Mouse (Mus musculus): ENCODE data around the gene Nim1k.

The Nim1k gene

GRCm38 (mm10) chr13:119727608-119728387, 27.9 kb downstream of the Nim1k start:
- 53% methylated on average over 26 of the region's 26 CpGs for WGBS

GRCm38 (mm10) chr13:119724541-119724940, 31.1 kb downstream of the Nim1k start:
- WGBS: 81% methylated on average over 7 of the region's 7 CpGs

GRCm38 (mm10) chr13:119723368-119723767, 32.3 kb downstream of the Nim1k start:
- 80% methylated on average over 5 of the region's 5 CpGs for WGBS

DNA sequence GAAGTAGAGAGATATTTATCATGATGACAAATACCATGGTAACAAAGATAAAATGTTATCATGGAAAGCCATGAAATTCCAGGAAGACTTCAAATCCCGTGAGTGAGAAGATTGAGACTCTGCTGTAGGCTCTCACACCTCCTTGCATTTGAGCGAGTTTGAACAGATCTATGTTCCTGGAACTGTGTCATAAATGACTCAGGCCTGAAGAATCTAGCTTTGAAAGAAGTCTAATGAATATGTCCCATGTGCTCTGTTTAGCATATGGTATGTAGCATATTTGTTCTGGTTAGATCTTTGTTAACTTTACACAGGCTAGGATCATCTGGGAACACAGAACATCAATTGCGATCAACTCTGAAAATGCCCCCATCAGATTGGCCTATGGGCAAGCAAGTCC, 33.2 kb downstream of the Nim1k start:
- 59% methylated on average over 3 of the region's 3 CpGs for WGBS

DNA sequence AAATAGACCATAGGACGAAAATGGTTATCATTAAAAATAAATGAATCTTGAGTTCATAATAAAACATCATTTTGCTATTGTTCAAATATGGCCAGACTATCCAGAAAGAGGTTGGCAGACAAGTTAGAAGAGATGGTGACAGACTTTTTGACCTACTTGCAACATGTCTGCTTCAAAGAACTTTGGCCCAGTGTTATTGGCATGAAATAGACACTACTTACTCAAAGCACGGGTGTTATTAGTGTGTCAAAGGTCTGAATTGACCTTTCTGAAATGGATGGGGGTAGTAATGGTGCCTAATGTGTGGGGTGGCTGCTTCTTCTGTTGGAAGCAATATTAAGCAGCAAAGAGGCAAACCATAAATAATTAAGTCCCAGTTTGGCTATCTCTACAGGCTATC, 39.6 kb downstream of the Nim1k start:
- 86% methylated on average over 2 of the region's 2 CpGs for WGBS

GRCm38 (mm10) chr13:119713821-119714220, 41.9 kb downstream of the Nim1k start:
- WGBS: 45% methylated on average over 9 of the region's 9 CpGs

DNA sequence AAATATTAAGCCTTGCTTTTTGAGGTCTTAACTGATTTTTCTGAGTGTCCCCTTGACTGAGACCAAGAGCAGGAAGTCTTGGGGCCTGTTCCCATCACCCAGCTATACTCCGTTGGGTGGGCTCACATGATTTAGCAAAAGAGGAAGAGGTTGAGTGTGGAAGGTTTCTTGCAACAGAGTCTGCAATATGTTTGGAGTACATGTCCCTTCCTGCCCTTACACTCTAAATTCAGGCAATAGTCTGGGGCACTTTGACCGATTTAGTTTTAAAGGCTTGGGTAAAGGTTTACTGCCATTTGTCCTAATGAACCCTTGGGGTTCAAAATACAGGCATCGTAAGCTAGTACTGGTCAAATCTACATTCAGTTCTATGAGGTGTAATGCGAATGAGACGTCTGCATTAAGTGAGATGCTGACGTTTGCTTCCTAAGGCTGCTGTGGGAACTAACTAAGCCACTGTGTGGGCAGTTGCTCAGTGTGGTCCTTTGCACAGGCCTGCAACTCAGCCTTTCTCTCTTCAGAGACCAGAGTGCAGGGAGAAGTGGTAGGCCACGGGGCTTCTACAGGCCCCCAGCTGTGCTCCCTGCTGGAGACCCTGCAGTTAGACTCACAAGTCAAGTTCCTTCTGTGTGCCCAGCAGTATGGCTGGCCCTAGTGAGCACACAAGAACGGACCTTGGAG, 42.4 kb downstream of the Nim1k start:
- WGBS: 61% methylated on average over 8 of the region's 8 CpGs

DNA sequence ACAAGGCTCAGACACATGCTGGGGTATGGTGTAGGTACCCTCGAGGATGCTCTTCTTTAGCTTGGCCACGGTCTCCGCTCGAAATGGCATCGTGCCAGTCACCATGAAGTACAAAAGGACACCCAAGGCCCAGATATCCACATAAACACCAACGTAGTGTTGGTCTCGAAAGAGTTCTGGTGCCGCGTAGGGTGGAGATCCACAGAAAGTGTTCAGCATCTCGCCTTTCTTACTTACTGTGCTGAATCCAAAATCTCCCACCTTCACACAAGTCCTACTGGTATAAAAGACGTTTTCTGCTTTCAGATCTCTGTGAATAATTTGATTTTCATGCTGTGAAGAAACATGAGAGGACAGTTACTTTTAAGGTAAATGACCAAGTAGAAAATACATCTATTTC, 43.2 kb downstream of the Nim1k start:
- 60% methylated on average over 11 of the region's 11 CpGs for WGBS

DNA sequence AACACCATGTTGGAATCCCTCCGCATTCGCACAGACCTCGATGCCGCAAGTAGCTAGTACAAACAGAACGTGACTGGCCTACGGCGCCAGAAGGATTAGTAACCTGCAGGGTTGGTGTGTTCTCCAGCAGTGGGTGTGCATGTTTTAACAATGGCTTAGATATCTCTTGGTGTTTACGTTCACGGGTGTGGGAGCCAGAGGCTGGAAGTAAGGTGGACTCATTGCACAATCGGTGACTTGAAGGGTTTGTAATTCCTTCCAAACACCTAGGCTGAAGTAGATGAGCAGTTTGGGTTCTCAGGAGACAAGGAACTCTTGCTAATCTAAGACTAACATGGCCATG, 45.4 kb downstream of the Nim1k start:
- WGBS: 59% methylated on average over 10 of the region's 10 CpGs

DNA sequence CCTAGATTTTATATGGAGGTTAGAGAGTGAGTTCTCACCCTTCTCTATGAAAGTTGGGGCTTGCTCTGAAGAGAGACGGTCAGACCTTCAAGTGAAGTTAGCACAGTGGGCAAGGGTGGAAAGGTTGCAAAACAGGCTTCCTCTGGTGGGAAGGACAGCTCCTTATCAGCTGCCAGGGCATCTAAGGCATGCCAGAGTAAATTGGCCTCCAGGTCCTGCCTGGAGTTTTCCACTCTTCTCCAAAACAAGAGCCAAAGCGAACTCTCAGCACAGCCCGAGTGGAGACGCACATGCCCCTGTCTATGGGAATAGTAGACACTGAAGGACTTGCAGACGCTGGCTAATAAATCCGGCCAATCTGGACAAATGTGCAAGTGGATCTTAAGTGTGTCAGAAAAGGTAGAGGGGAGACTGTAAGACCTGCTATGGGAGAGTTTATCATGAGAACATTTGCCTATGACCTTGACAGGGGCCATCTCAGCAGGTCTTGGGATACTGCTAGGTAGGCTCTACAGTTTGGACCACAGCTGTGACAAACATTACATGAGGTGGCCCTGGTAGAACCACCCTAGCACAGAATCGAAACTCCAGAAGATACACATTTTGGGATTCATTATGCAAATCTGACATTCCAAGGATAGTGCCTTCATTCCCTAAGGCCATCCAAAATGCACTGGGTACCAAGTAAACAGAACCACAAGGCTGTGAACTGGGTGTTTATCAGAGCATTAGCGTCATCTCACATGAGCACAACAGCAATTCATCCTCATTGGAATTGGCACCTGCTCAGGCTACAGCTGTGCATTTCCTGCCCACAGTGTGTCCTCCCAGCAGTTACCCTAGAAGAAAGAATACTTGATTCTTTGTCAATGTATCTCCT, 46.1 kb downstream of the Nim1k start:
- 69% methylated on average over 8 of the region's 8 CpGs for WGBS

DNA sequence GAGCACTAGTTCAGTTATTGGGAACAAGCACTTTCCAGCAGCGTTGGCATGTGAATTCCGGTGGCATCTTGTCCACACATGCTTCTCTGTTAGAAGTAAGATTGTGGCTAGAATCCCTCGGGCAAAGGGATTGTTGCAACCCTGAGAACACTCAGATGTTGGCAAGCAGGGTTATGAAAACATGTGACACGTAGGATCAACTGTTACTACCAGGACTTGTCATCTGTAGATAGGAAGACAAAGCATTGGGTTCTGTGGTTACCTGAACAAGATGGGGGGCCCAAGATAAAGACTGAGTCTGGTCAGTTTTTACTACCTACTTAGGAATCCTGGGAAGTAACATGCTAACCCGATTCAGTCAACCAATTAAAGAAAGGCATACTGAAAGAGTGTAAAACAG, 46.7 kb downstream of the Nim1k start:
- 59% methylated on average over 5 of the region's 5 CpGs for WGBS

DNA sequence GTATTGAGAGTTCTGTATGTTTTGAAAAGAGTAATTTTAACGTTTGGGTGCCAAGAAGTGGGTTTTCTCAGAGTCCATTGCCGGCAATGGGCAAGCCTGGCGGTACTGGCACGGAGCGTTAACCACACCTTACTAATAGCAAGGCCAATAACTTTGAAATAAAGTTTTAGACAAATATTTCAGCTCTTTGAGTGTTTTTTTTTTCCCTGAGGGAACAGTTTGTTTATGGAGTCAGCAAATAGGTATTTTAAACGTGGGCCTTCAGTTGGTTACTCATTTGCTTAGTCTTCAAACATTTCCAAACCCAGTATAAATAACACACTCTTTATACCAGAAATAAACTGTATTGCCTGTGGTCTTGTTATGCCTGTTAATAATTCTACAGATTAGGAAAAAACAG, 47.8 kb downstream of the Nim1k start:
- WGBS: 65% methylated on average over 6 of the region's 6 CpGs

- 56% methylated on average over 7 of the region's 7 CpGs for WGBS
Measured at GRCm38 (mm10) chr13:119706953-119707352, 48.7 kb downstream of the Nim1k start.

DNA sequence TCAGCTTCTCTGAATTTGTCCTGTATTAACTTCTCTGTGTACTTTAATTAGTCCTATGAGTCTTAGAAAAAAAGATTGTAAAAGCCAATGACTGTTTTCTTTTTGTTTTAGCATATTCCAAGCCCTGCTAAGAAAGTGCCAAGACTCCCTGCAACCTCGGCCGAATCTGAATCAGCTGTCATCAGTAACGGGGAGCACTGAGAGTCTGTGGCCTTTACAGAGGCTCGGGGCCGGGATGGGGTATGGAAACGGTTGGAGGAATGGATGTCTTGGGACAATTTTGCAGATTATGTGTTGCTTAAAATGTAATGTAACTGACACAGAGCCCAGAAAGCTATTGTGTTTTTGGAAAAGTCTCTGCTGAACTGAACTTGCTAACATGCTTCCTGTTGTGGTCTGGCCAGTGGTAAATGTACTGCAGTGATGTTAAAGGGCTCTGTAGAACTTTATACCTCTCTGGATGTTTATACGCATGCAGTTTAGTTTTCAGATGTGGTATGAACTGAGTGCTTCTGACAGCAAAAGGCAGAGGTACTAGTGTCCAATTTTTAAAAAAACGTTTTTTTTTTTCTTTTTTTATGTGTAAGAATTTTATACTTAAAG, 49.3 kb downstream of the Nim1k start:
- 69% methylated on average over 8 of the region's 8 CpGs for whole genome bisulfite sequencing

DNA sequence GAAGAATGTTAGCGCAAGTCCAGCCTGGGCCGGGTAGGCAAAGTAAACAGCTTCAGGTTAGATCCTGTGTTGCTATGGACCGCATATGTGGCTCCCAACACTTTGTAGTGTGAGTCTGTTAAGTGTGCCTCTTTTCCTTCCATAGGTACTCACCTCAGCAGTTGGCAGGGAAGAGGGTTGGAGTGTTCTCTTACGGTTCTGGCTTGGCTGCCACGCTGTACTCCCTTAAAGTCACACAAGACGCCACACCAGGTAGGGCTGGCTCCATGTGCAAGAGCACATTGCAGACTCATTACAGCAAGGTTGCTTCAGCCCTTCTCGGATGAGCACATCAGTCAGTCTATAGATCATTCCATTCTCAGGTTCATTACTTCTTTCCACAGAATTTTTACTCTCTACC, 51.4 kb downstream of the Nim1k start:
- 73% methylated on average over 7 of the region's 7 CpGs for WGBS

GRCm38 (mm10) chr13:119698436-119698835, 57.2 kb downstream of the Nim1k start:
- WGBS: 90% methylated on average over 4 of the region's 4 CpGs

DNA sequence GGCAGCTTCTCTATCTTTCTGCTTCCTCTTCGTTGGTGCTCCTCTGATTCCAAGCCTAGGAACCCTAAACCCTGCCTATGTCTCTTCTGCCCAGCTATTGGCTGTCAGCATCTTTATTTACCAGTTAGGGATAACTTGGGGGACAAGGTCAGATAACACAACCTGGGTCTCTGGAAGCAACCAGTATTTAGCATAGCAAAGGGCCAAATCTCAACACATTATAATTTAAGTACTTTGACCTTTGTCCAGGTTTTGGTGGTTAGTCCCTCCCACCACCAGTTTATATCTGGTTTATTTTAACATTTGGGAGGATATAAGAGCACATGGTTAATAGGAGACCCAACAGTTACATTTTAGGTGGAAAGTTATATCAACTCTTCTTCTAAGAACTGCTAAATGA, 59.2 kb downstream of the Nim1k start:
- WGBS: 29% methylated on average over 1 of the region's 1 CpGs

DNA sequence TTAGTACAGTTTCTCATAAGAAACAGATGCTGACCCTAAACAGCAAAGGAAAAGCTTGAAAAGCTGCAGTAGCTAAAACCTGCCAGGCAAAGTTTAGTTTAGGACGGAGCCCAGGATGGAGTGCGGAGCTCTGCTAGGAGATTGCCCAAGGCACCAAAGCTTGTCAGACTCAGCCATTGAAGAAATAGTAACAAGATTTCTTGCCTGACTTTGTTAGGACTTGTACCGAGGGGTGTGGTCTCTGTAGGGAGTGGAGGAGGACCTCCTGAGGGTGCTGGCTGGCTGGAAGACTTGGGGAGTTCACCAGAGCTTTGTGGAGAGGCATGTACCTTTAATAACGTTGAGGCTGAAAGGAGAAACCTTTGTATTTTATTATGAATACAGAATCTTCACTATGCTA, 60.0 kb downstream of the Nim1k start:
- WGBS: 46% methylated on average over 4 of the region's 4 CpGs

GRCm38 (mm10) chr13:119691958-119692357, 63.7 kb downstream of the Nim1k start:
- 23% methylated on average over 3 of the region's 3 CpGs for WGBS

DNA sequence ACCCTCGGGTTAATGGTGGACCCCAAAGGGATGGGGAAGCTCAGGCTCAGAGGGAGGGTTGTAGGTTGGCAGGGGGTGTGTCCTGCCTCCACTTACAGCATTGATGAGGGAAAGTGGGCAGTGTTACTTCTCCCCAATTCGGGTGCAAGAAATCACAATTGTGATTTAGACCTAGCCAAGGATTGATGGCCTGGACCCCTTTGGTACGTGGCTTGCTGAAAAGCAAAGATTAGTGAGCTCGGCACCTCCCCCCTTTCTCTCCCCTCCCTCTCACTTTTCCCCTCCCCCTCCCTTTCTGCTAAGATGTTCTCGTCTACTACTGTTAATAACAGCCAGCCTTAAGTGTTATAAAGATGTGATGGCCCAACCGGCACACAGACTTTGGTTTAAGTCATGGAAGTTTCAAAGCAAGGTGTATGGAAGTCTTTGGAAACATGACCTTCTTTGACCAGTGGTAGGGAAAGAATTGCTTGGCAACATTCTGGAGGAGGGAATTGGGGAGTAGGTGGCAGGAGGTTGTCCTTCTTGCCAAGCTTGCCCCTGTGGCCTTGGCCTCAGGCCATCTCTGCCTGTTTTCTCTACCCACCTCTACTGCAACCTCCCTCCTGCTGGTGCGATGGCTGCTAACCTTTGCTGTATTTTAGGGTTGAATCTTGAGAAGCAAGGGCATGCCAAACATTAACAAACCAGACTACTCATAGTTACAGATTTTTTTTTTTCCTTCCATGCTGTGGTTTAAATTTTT, 64.6 kb downstream of the Nim1k start:
- WGBS: 2% methylated on average over 7 of the region's 7 CpGs

DNA sequence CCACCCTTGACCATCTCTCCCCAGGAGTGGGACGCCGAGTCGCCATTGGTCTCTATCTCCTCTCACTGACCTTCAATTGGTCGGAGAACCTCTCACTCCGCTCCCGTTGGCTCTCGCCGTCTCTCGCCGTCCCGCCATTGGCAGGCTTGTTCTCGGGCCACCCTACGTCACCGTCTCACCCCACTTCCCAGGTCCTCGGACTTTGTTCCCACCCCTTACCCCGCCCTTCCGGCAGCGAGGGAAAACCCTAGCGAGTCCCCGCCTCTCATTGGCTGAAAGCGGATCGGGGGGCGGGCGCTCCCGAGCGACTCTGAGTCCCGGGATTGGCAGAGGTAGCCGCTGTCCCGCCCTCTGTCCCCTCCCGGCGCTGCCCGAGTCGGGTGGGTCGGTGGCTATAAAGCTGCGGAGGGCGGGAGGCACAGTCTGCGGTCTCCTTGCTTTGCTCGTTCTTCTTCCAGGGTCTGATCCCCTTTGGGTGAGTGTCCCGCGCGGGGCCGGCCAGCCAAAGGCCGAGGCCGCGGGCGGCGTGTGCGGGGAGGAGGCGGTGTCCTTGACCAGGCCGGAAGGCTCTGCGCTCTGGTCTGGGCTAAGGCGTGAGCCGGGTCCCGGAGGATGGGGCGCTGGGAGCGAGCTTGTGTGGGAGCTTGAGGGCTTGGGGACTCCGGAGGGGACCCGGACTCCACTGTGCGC, 65.5 kb downstream of the Nim1k start, which contains the start of gene Hmgcs1:
Gene Hmgcs1, plus strand, starts transcription at position 341 of the 690 bp plus-strand sequence.
- WGBS: under 1% methylated on average over 59 of the region's 59 CpGs

All from cerebral cortex, adult 2 months (tissue).